Mouse (Mus musculus): ENCODE measurements around the gene Lima1. TPM values are rescaled to one million over a fixed set of nuclear protein-coding genes. Genes with fewer than 3 reads are reported as not detected.
"Not testable (repeated sequence)": the region's sequence is repeated elsewhere in the genome, so short reads cannot be mapped to it uniquely, and the experiment has no call there.

Lima1 gene
- polyA plus RNA-seq, 1 experiment from 2014 or later: 14.8 TPM

- DNase-seq: no peak
- WGBS (ENCODE audit: insufficient replicate concordance): 54% methylated on average over 9 of the region's 9 CpGs
- H3K36me3 ChIP-seq (replicated peaks; ENCODE audit: insufficient read depth, low read length): peaks cover 20% of the 10 kb centered on the region; the same call in 1 of the 2 replicates
- ATAC-seq: no peak
- TF ChIP-seq CTCF (IDR thresholded peaks at IDR 0.05; ENCODE audit: low read depth) (no peak), EP300 (IDR thresholded peaks at IDR 0.05; ENCODE audit: low read depth) (no peak)
- no peak overlapping the region for H3K4me3 ChIP-seq (ENCODE audit: low read depth, low read length)
- no peaks in the 10 kb centered on the region for H3K4me1 ChIP-seq (ENCODE audit: insufficient read depth)
- H3K4me2 ChIP-seq (ENCODE audit: low read depth, low read length): no peak overlapping the region
- no peak overlapping the region for H3K27ac ChIP-seq (ENCODE audit: low read depth)
- H3K9ac ChIP-seq (replicated peaks): no peak overlapping the region
- no peaks in the 10 kb centered on the region for H3K27me3 ChIP-seq (ENCODE audit: insufficient read depth, low read length)
- H3K9me3 ChIP-seq (ENCODE audit: low read length): no peaks in the 10 kb centered on the region
These were observed 87.6 kb downstream of the Lima1 start for GRCm38 (mm10) chr15:99787625-99788120.

DNA sequence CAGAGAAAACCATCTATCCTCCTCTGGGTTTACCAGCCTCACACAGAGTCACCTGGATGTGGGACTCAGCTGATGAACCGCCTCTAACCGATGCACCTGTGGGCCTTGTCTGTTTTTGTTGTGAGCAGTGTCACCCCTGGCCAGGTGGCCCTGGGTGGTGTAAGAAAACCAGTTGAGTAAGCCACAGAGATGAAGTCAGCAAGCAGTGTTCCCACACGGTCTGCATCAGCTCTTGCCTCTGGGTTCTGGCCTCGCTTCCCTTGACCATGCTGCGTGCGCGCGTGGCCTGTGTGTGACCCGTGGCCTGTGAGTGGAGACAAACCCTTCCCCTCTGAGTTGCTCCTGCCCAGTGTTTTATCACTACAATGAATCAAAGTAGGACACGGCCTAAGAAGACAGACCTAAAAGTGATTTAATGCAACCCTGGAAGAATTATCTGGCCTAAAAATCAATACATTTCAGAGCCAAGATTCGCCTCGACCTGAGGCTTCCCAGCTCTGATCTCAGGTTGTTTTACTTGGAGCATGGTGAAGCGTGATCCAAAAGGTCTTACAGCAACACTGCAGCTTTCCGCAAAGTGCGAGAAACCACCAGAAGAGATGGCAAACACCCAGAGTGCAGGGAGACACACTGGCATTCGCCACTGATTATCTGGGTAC, 96.5 kb downstream of the Lima1 start:
- H3K36me3 ChIP-seq (replicated peaks; ENCODE audit: insufficient read depth, low read length): peaks cover 12% of the 10 kb centered on the region
- ATAC-seq (no peak), DNase-seq (no peak)
- H3K27ac ChIP-seq (ENCODE audit: low read depth): no peak overlapping the region
- no peaks in the 10 kb centered on the region for H3K27me3 ChIP-seq (ENCODE audit: insufficient read depth, low read length)
- TF ChIP-seq CTCF (IDR thresholded peaks at IDR 0.05; ENCODE audit: low read depth): no peak
- TF ChIP-seq EP300 (IDR thresholded peaks at IDR 0.05; ENCODE audit: low read depth): no peak
- 83% methylated on average over 16 of the region's 16 CpGs for WGBS (ENCODE audit: insufficient replicate concordance)
- no peaks in the 10 kb centered on the region for H3K9me3 ChIP-seq (ENCODE audit: low read length)
- H3K9ac ChIP-seq (replicated peaks): no peak overlapping the region
- no peak overlapping the region for H3K4me2 ChIP-seq (ENCODE audit: low read depth, low read length)
- H3K4me1 ChIP-seq (ENCODE audit: insufficient read depth): no peaks in the 10 kb centered on the region
- H3K4me3 ChIP-seq (ENCODE audit: low read depth, low read length): no peak overlapping the region

- Histone ChIP-seq H3K9me3 (ENCODE audit: low read length) (no peaks in the 10 kb centered on the region), H3K4me2 (ENCODE audit: low read depth, low read length) (no peak overlapping the region), H3K27me3 (ENCODE audit: insufficient read depth, low read length) (no peaks in the 10 kb centered on the region), H3K27ac (ENCODE audit: low read depth) (no peak overlapping the region), H3K36me3 (replicated peaks; ENCODE audit: insufficient read depth, low read length) (peaks cover 10% of the 10 kb centered on the region), H3K9ac (replicated peaks) (no peak overlapping the region), H3K4me1 (ENCODE audit: insufficient read depth) (no peaks in the 10 kb centered on the region), H3K4me3 (ENCODE audit: low read depth, low read length) (no peak overlapping the region)
- TF ChIP-seq CTCF (IDR thresholded peaks at IDR 0.05; ENCODE audit: low read depth) (peak; percentile 84), EP300 (IDR thresholded peaks at IDR 0.05; ENCODE audit: low read depth) (no peak)
- no peak for ATAC-seq
- no peak for DNase-seq
- 36% methylated on average over 7 of the region's 7 CpGs for WGBS (ENCODE audit: insufficient replicate concordance)
These were observed 97.1 kb downstream of the Lima1 start for GRCm38 (mm10) chr15:99778148-99778547.

- 50% methylated on average over 3 of the region's 3 CpGs for WGBS (ENCODE audit: insufficient replicate concordance)
- no peak overlapping the region for H3K4me3 ChIP-seq (ENCODE audit: low read depth, low read length)
- H3K27me3 ChIP-seq (ENCODE audit: insufficient read depth, low read length): no peaks in the 10 kb centered on the region
- peaks cover 9% of the 10 kb centered on the region for H3K4me1 ChIP-seq (ENCODE audit: insufficient read depth)
- TF ChIP-seq EP300 (IDR thresholded peaks at IDR 0.05; ENCODE audit: low read depth) (no peak), CTCF (IDR thresholded peaks at IDR 0.05; ENCODE audit: low read depth) (no peak)
- H3K4me2 ChIP-seq (ENCODE audit: low read depth, low read length): peak overlapping the region; percentile 91; the same call in 1 of the 2 replicates
- no peak overlapping the region for H3K27ac ChIP-seq (ENCODE audit: low read depth)
- DNase-seq (no peak), ATAC-seq (no peak)
- no peaks in the 10 kb centered on the region for H3K36me3 ChIP-seq (replicated peaks; ENCODE audit: insufficient read depth, low read length)
- H3K9ac ChIP-seq (replicated peaks): no peak overlapping the region
- H3K9me3 ChIP-seq (ENCODE audit: low read length): no peaks in the 10 kb centered on the region
These were observed 102.3 kb downstream of the Lima1 start for GRCm38 (mm10) chr15:99772925-99773324.

DNA sequence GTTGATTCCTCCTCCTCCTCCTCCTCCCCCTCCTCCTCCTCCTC, 102.6 kb downstream of the Lima1 start, which contains the start of gene Cers5:
Gene Cers5, minus strand, starts transcription at position 5 of the 44 bp plus-strand sequence.
- H3K4me1 ChIP-seq (ENCODE audit: insufficient read depth); DNase-seq; H3K36me3 ChIP-seq (replicated peaks; ENCODE audit: insufficient read depth, low read length); ATAC-seq; H3K27me3 ChIP-seq (ENCODE audit: insufficient read depth, low read length); H3K9me3 ChIP-seq (ENCODE audit: low read length): not testable (repeated sequence)
- H3K4me2 ChIP-seq (ENCODE audit: low read depth, low read length): peak within 1 kb of the TSS; percentile 91
- H3K27ac ChIP-seq (ENCODE audit: low read depth): peak within 1 kb of the TSS; percentile 69
- H3K9ac ChIP-seq (replicated peaks): peak within 1 kb of the TSS; percentile 69
- H3K4me3 ChIP-seq (ENCODE audit: low read depth, low read length): peak within 1 kb of the TSS; percentile 75

DNA sequence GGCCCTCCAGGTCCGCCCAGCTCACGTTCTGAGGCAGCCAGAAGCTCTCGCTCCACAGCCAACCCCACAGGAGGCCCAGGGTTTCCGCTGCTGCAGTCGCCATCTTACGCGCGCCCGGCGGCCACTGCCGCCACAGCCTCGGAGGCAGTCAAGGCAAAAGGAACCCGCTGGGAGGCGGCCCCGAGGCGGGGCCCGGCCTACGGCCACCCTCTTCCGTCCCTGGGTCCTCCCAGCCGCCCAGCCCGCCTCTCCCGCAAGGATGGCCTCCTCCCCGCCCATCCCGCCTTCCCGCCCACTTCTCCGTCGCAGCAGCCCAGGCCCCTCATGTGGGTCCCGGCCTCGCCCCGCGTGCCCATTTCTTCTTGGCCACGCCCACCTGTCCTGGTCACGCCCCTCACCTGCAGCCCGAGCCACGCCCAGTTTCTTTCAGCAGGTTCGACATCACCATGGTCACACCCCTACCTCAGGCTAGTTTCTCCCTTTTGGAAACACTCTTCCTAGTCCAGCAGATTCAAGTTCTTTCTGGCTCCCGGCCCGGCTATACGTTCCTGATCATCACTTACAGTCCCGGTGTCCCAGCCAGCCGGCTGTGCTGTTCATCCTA, 102.9 kb downstream of the Lima1 start:
- whole genome bisulfite sequencing (ENCODE audit: insufficient replicate concordance): 1% methylated on average over 27 of the region's 41 CpGs
- Histone ChIP-seq H3K27ac (ENCODE audit: low read depth) (peak overlapping the region; percentile 69), H3K27me3 (ENCODE audit: insufficient read depth, low read length) (no peaks in the 10 kb centered on the region), H3K4me1 (ENCODE audit: insufficient read depth) (peaks cover 9% of the 10 kb centered on the region), H3K9me3 (ENCODE audit: low read length) (no peaks in the 10 kb centered on the region), H3K9ac (replicated peaks) (peak overlapping the region; percentile 69), H3K4me3 (ENCODE audit: low read depth, low read length) (peak overlapping the region; percentile 75), H3K4me2 (ENCODE audit: low read depth, low read length) (peak overlapping the region; percentile 91), H3K36me3 (replicated peaks; ENCODE audit: insufficient read depth, low read length) (no peaks in the 10 kb centered on the region)
- 0 out of 2 replicates have a peak, but pooled peaks have one; percentile 17 for TF ChIP-seq CTCF (IDR thresholded peaks at IDR 0.05; ENCODE audit: low read depth)
- no peak for TF ChIP-seq EP300 (IDR thresholded peaks at IDR 0.05; ENCODE audit: low read depth)
- DNase-seq: peak; percentile 86
- peak; percentile 91 for ATAC-seq
